Mouse (Mus musculus) stomach, postnatal 0 days (tissue): ENCODE measurements at regions not wholly inside any gene's neighbourhood (a gene's known extent, or its start where the extent isn't known, plus 50 kb on each side); places are given as distances from the start of the nearest gene placed in this dataset.

Experiments used
- ATAC-seq: fragments of 200-750 bp; cut with Nextera tagmentation; 2 replicates; pipeline ENCODE4 v1.8.0; 2017; ENCODE audit not compliant: low FRiP score, low TSS enrichment
- DNase-seq: peaks from one replicate; pipeline ENCODE4 v3.0.0-alpha.2; 2016; ENCODE audit warnings: low spot score
- H3K27ac ChIP-seq: fragments of 300-500 bp; sonication (generic); replicated peaks from 2 replicates; pipeline ENCODE4 v1.5.1; 2014; ENCODE audit warnings: mild to moderate bottlenecking, control low read depth
- H3K27me3 ChIP-seq: fragments of 300-500 bp; sonication (generic); 2 replicates; pipeline ENCODE4 v1.6.1; 2014; ENCODE audit warnings: low read length; ENCODE audit not compliant: control insufficient read depth, insufficient read depth
- H3K36me3 ChIP-seq: fragments of 300-500 bp; sonication (generic); 2 replicates; pipeline ENCODE4 v1.6.1; 2014; ENCODE audit warnings: low read length, mixed read lengths; ENCODE audit not compliant: control insufficient read depth, insufficient read depth
- H3K4me1 ChIP-seq: fragments of 300-500 bp; sonication (generic); replicated peaks from 2 replicates; pipeline ENCODE4 v1.6.1; 2014; ENCODE audit warnings: antibody characterized with exemption; ENCODE audit not compliant: control insufficient read depth, insufficient read depth
- H3K4me2 ChIP-seq: fragments of 300-500 bp; sonication (generic); replicated peaks from 2 replicates; pipeline ENCODE4 v1.6.1; 2014; ENCODE audit warnings: low read depth, mild to moderate bottlenecking, control low read depth, moderate library complexity
- H3K4me3 ChIP-seq: fragments of 300-500 bp; sonication (generic); 2 replicates; pipeline ENCODE4 v1.5.1; 2014; ENCODE audit warnings: low read depth, low read length, control low read depth
- H3K9ac ChIP-seq: fragments of 300-500 bp; sonication (generic); 2 replicates; pipeline ENCODE4 v1.6.1; 2014; ENCODE audit warnings: mild to moderate bottlenecking, low read length, control low read depth, mixed read lengths
- H3K9me3 ChIP-seq: fragments of 300-500 bp; sonication (generic); 2 replicates; pipeline ENCODE4 v1.6.1; 2016; ENCODE audit warnings: low read length; ENCODE audit not compliant: control insufficient read depth
- CTCF ChIP-seq: IDR thresholded peaks from 2 replicates; pipeline ENCODE4 v1.5.1; 2016; ENCODE audit warnings: antibody characterized with exemption, low read depth, mild to moderate bottlenecking, moderate library complexity
- EP300 ChIP-seq: optimal IDR thresholded peaks from 2 replicates; pipeline ENCODE3; 2016; ENCODE audit warnings: antibody characterized with exemption
- WGBS: fragments of 180-500 bp; shearing (Covaris S2); extraction: QIAGEN DNeasy Blood & Tissue Kit; methylation state at CpG from one replicate; pipeline ENCODE4 v1.1.7; 2014; 5-methylcytosine and 5-hydroxymethylcytosine counted together

- Histone ChIP-seq H3K9ac (no peak overlapping the region), H3K4me3 (no peak overlapping the region), H3K4me2 (no peak overlapping the region), H3K4me1 (no peaks in the 10 kb centered on the region), H3K36me3 (no peaks in the 10 kb centered on the region), H3K27me3 (no peaks in the 10 kb centered on the region), H3K27ac (no peak overlapping the region), H3K9me3 (no peaks in the 10 kb centered on the region)
- no peak for TF ChIP-seq CTCF
- TF ChIP-seq EP300, result no peak
- DNase-seq (no peak), ATAC-seq (no peak)
- 68% methylated on average over 4 of the region's 4 CpGs for WGBS
These were observed 180.2 kb downstream of the Efcab1 start for GRCm38 (mm10) chr16:15086556-15086955.

- H3K4me1 ChIP-seq, result no peaks in the 10 kb centered on the region
- H3K4me2 ChIP-seq, result no peak overlapping the region
- no peaks in the 10 kb centered on the region for H3K36me3 ChIP-seq
- WGBS, result 59% methylated on average over 1 of the region's 1 CpGs
- DNase-seq (no peak), ATAC-seq (no peak)
- peak; percentile 23 for TF ChIP-seq CTCF
- TF ChIP-seq EP300, result no peak
- H3K4me3 ChIP-seq, result no peak overlapping the region
- H3K9me3 ChIP-seq, result no peaks in the 10 kb centered on the region
- no peak overlapping the region for H3K27ac ChIP-seq
- no peak overlapping the region for H3K9ac ChIP-seq
- H3K27me3 ChIP-seq, result no peaks in the 10 kb centered on the region
These were observed 197.5 kb downstream of the Efcab1 start for GRCm38 (mm10) chr16:15103938-15104337.

GRCm38 (mm10) chr16:15107234-15107633 lies 200.8 kb downstream of the Efcab1 start:
- Histone ChIP-seq H3K9me3 (no peaks in the 10 kb centered on the region), H3K36me3 (no peaks in the 10 kb centered on the region), H3K27me3 (no peaks in the 10 kb centered on the region), H3K4me3 (no peak overlapping the region), H3K4me1 (no peaks in the 10 kb centered on the region), H3K9ac (no peak overlapping the region), H3K4me2 (no peak overlapping the region), H3K27ac (no peak overlapping the region)
- peak; percentile 47 for TF ChIP-seq CTCF
- no peak for TF ChIP-seq EP300
- WGBS, result 79% methylated on average over 1 of the region's 1 CpGs
- DNase-seq (no peak), ATAC-seq (no peak)

GRCm38 (mm10) chr16:15113131-15113530 lies 204.1 kb upstream of the Gm21897 start:
- H3K9me3 ChIP-seq, result no peaks in the 10 kb centered on the region
- no peak for DNase-seq
- H3K4me1 ChIP-seq, result no peaks in the 10 kb centered on the region
- ATAC-seq, result no peak
- TF ChIP-seq CTCF, result no peak
- no peak for TF ChIP-seq EP300
- 61% methylated on average over 2 of the region's 2 CpGs for WGBS
- no peak overlapping the region for H3K4me3 ChIP-seq
- H3K36me3 ChIP-seq, result no peaks in the 10 kb centered on the region
- no peak overlapping the region for H3K27ac ChIP-seq
- no peak overlapping the region for H3K9ac ChIP-seq
- H3K27me3 ChIP-seq, result no peaks in the 10 kb centered on the region
- no peak overlapping the region for H3K4me2 ChIP-seq

GRCm38 (mm10) chr16:15113989-15114556 lies 203.2 kb upstream of the Gm21897 start:
- Histone ChIP-seq H3K4me3 (no peak overlapping the region), H3K4me1 (no peaks in the 10 kb centered on the region), H3K36me3 (no peaks in the 10 kb centered on the region), H3K27ac (peak overlapping the region; percentile 73), H3K9ac (no peak overlapping the region), H3K4me2 (peak overlapping the region; percentile 28; the same call in 1 of the 2 replicates), H3K27me3 (no peaks in the 10 kb centered on the region), H3K9me3 (no peaks in the 10 kb centered on the region)
- WGBS, result 10% methylated on average over 5 of the region's 5 CpGs
- no peak for DNase-seq
- ATAC-seq, result no peak
- TF ChIP-seq CTCF (no peak), EP300 (no peak)

GRCm38 (mm10) chr16:15114574-15115230 lies 202.6 kb upstream of the Gm21897 start:
- H3K4me2 ChIP-seq, result peak overlapping the region; percentile 28; the same call in 1 of the 2 replicates
- H3K4me3 ChIP-seq, result no peak overlapping the region
- no peak overlapping the region for H3K9ac ChIP-seq
- ATAC-seq (no peak), DNase-seq (no peak)
- peak; percentile 83 for TF ChIP-seq EP300
- TF ChIP-seq CTCF, result no peak
- no peaks in the 10 kb centered on the region for H3K9me3 ChIP-seq
- H3K4me1 ChIP-seq, result no peaks in the 10 kb centered on the region
- 42% methylated on average over 4 of the region's 4 CpGs for WGBS
- no peaks in the 10 kb centered on the region for H3K36me3 ChIP-seq
- H3K27me3 ChIP-seq, result no peaks in the 10 kb centered on the region
- peak overlapping the region; percentile 73 for H3K27ac ChIP-seq
